Mouse (Mus musculus) stomach, embryonic 14.5 days (tissue): Measurements from ENCODE around the gene Gigyf1. TPM values are rescaled to one million over a fixed set of nuclear protein-coding genes. Genes with fewer than 3 reads are reported as not detected.

ENCODE experiments used
- ATAC-seq: fragments of 200-750 bp; cut with Nextera tagmentation; 2 replicates; pipeline ENCODE4 v1.8.0; 2017; ENCODE audit warnings: low read depth, moderate TSS enrichment; ENCODE audit not compliant: insufficient number of reproducible peaks, insufficient read depth, low FRiP score
- H3K27ac ChIP-seq: fragments of 300-500 bp; sonication (generic); 2 replicates; pipeline ENCODE4 v1.5.1; 2014; ENCODE audit warnings: mild to moderate bottlenecking, low read length, moderate library complexity, mixed read lengths
- H3K27me3 ChIP-seq: fragments of 300-500 bp; sonication (generic); 2 replicates; pipeline ENCODE4 v1.6.1; 2014; ENCODE audit warnings: low read length, control low read depth, mixed read lengths; ENCODE audit not compliant: control insufficient read depth, insufficient read depth
- H3K36me3 ChIP-seq: fragments of 300-500 bp; sonication (generic); 2 replicates; pipeline ENCODE4 v1.6.1; 2014; ENCODE audit warnings: mild to moderate bottlenecking, control low read depth, low read length, moderate library complexity, mixed read lengths; ENCODE audit not compliant: control insufficient read depth, insufficient read depth
- H3K4me1 ChIP-seq: fragments of 300-500 bp; sonication (generic); 2 replicates; pipeline ENCODE4 v1.6.1; 2014; ENCODE audit warnings: low read length, control low read depth, mixed read lengths; ENCODE audit not compliant: control insufficient read depth, insufficient read depth
- H3K4me2 ChIP-seq: fragments of 300-500 bp; sonication (generic); replicated peaks from 2 replicates; pipeline ENCODE4 v1.6.1; 2014; ENCODE audit warnings: low read depth, low read length, control low read depth
- H3K4me3 ChIP-seq: fragments of 300-500 bp; sonication (generic); 2 replicates; pipeline ENCODE4 v1.5.1; 2014; ENCODE audit warnings: low read depth, low read length, control low read depth
- H3K9ac ChIP-seq: fragments of 300-500 bp; sonication (generic); replicated peaks from 2 replicates; pipeline ENCODE4 v1.6.1; 2014; ENCODE audit warnings: low read depth, mild to moderate bottlenecking, control low read depth, low read length, moderate library complexity, mixed read lengths
- H3K9me3 ChIP-seq: fragments of 300-500 bp; sonication (generic); 2 replicates; pipeline ENCODE4 v1.6.1; 2016; ENCODE audit warnings: low read depth, low read length, control low read depth; ENCODE audit not compliant: control insufficient read depth
- WGBS: fragments of 180-500 bp; shearing (Covaris S2); extraction: QIAGEN DNeasy Blood & Tissue Kit; methylation state at CpG from one replicate; pipeline ENCODE4 v1.1.7; 2014; 5-methylcytosine and 5-hydroxymethylcytosine counted together
- polyA plus RNA-seq: library from polyadenylated mRNA; unstranded; fragments of >200 nt; fragmentation: Nextera tagmentation; extraction: Ambion mirVana; gene quantifications from 2 replicates; pipeline ENCODE4 v1.2.1, GENCODE M21; 2014

Gigyf1 gene
- polyA plus RNA-seq, 1 experiment from 2014 or later = 16.0 TPM

DNA sequence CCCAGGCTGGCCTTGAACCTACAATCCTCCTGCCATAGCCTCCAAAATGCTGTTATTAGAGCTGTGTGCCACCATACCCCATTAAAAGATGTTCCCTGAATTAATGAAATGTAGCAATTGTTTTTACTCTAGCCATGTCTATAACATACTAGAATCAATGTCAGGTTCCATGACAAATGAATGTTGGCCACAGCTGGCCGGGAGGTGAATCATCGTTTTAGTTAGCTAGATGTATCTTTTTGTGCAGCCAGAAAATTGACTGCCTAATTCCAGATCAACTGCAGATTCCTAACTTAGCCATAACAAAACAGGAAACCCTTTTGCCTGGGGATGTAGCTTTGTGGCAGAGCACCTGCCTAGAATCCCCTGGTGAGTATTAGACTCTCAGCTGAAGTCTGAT is 31.5 kb downstream of the Gigyf1 start:
- 65% methylated on average over 2 of the region's 2 CpGs for WGBS
- Histone ChIP-seq H3K27me3 (no peaks in the 10 kb centered on the region), H3K36me3 (no peaks in the 10 kb centered on the region), H3K9me3 (no peaks in the 10 kb centered on the region), H3K27ac (no peak overlapping the region), H3K4me3 (no peak overlapping the region), H3K9ac (no peak overlapping the region), H3K4me1 (no peaks in the 10 kb centered on the region), H3K4me2 (no peak overlapping the region)
- no peak for ATAC-seq

DNA sequence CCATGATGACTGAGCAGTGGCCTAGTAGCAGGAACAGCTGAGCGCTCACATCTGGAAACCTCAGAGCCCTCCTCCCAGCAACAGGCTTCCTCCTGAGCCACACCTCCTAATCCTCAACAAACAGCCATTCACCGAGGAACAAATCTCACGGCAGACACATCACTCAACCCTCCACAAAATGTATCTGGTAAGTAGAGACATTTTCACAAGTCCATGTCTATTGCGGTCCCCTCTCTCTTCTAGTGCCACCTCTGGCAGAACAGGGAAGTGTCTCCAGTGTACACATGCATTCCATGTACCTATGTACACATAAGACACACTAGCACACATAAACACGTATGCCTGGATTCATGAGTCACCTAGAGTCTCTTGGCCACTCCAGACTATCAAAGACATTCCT is 32.8 kb downstream of the Gigyf1 start:
- 69% methylated on average over 5 of the region's 5 CpGs for WGBS
- H3K9ac ChIP-seq = no peak overlapping the region
- no peak overlapping the region for H3K27ac ChIP-seq
- no peaks in the 10 kb centered on the region for H3K4me1 ChIP-seq
- H3K4me3 ChIP-seq = no peak overlapping the region
- no peaks in the 10 kb centered on the region for H3K27me3 ChIP-seq
- no peaks in the 10 kb centered on the region for H3K9me3 ChIP-seq
- ATAC-seq = no peak
- H3K36me3 ChIP-seq = no peaks in the 10 kb centered on the region
- no peak overlapping the region for H3K4me2 ChIP-seq

DNA sequence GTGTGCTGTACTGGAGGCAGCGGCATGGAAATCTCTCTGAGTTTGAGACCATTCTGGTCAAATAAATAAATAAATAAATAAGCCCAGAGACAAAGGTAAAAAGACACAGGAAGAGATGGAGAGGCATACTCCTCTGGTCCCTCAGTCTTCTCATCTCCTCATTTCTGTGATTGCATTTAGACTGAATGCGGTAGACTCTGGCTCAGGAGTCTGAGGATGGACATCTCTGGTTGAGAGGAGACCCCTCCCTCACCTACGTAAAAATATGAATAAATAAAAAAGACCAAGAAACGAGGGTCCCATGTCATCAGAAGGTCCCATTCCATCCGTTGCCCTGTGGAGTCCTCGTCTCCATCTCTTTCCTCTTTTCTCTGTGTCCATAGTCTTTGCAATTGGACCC is 34.7 kb downstream of the Gigyf1 start:
- Histone ChIP-seq H3K27me3 (no peaks in the 10 kb centered on the region), H3K9ac (no peak overlapping the region), H3K27ac (no peak overlapping the region), H3K4me1 (no peaks in the 10 kb centered on the region), H3K36me3 (no peaks in the 10 kb centered on the region), H3K4me3 (0 out of 2 replicates have a peak overlapping the region, but pooled peaks have one; percentile 15), H3K4me2 (peak overlapping the region; percentile 31), H3K9me3 (no peaks in the 10 kb centered on the region)
- ATAC-seq = peak; percentile 10; the same call in 1 of the 2 replicates
- WGBS = 24% methylated on average over 6 of the region's 6 CpGs

DNA sequence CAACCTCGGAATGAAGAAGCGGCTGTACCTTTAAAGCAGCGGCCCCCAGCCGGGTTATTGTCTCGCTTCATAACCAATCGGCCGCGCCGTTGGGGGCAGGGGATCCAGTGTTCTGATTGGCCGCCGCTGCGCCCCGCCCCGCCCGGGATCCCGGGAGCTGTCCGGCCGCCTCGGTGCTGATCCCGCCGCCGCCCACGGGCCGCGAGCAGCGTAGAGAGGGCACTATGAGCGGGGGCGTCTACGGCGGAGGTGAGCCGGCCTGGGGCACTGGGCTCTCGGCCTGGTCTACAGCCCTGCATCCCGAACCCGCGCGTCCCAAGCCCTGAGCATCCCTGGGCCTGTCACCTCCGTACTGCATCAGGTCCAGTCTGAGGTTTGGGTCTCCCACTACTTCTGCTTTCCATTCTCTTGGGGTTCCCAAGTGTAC is 35.1 kb downstream of the Gigyf1 start, which contains the start of gene Actl6b:
Actl6b (plus strand) TSS at position 107 of the 427 bp plus-strand sequence.
- Histone ChIP-seq H3K27me3 (no peaks in the 10 kb centered on the region), H3K4me2 (peak within 1 kb of the TSS; percentile 31), H3K4me3 (0 out of 2 replicates have a peak within 1 kb of the TSS, but pooled peaks have one; percentile 15), H3K36me3 (no peaks in the 10 kb centered on the region), H3K9ac (no peak within 1 kb of the TSS), H3K9me3 (no peaks in the 10 kb centered on the region), H3K27ac (no peak within 1 kb of the TSS), H3K4me1 (no peaks in the 10 kb centered on the region)
- WGBS = 1% methylated on average over 37 of the region's 37 CpGs
- peak; percentile 75 for ATAC-seq

DNA sequence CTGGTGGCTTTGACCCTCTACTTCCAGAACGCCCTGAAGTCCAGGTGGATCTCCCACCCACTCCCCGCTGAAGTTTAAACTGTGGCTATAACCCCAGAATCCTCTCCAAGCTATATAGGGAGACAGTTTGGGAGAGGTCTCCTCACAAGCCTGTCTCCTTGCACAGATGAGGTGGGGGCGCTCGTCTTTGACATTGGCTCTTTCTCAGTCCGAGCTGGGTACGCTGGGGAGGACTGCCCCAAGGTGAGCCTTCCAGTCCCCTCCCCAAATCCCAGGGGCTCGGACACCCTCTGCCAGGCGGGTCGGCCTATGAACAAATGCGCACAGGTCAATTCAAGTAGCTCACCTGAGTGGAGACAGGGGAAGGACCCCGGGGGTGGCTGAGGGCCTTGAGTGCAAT is 35.5 kb downstream of the Gigyf1 start:
- no peaks in the 10 kb centered on the region for H3K9me3 ChIP-seq
- H3K4me3 ChIP-seq = 0 out of 2 replicates have a peak overlapping the region, but pooled peaks have one; percentile 15
- H3K36me3 ChIP-seq = no peaks in the 10 kb centered on the region
- no peak for ATAC-seq
- H3K4me1 ChIP-seq = no peaks in the 10 kb centered on the region
- 41% methylated on average over 11 of the region's 11 CpGs for WGBS
- no peak overlapping the region for H3K4me2 ChIP-seq
- no peaks in the 10 kb centered on the region for H3K27me3 ChIP-seq
- no peak overlapping the region for H3K27ac ChIP-seq
- no peak overlapping the region for H3K9ac ChIP-seq

DNA sequence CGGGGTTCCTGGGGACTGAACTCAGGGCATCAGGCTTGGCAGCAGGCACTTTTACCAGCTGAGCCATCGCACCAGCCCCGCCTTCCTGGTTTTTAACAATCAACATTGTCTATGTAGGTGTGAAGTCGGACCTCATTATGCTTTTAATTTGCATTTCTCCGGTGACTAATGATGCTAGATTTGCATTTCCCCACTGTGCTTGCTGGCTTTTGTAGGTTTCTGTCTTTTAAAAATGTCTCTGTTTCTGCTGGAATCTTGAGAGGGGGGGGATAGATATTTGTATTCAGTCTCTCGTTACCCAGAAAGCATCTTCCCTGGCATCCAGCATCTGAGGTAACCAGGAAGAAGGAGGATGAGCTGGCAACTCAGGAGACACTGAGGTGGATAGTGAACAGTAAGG is 43.2 kb downstream of the Gigyf1 start:
- Histone ChIP-seq H3K4me3 (no peak overlapping the region), H3K4me1 (no peaks in the 10 kb centered on the region), H3K27me3 (no peaks in the 10 kb centered on the region)

DNA sequence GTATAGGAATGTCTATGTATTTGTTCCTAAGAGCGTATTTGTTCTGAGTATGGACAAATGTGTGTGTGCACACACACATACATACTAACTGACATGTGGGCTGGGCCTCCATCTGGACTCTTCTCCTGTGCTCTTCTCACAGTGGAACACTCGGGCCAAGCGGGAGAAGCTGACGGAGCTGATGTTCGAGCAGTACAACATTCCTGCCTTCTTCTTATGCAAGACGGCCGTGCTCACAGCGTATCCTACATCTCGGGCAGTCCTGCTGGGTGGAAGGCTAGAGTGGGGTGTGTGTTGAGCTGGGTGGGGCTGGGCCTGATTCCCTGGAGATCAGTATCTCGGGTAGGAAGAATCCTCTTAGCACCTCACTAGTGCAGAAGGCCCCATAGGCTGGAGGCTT is 44.6 kb downstream of the Gigyf1 start:
- Histone ChIP-seq H3K4me2 (no peak overlapping the region), H3K27ac (no peak overlapping the region), H3K9ac (no peak overlapping the region), H3K4me1 (no peaks in the 10 kb centered on the region), H3K27me3 (no peaks in the 10 kb centered on the region), H3K36me3 (no peaks in the 10 kb centered on the region), H3K9me3 (no peaks in the 10 kb centered on the region), H3K4me3 (no peak overlapping the region)
- no peak for ATAC-seq
- WGBS = 63% methylated on average over 10 of the region's 10 CpGs

More for the DNA sequence above, 43.2 kb downstream of the Gigyf1 start:
- Histone ChIP-seq H3K4me2 (no peak overlapping the region), H3K9me3 (no peaks in the 10 kb centered on the region), H3K36me3 (no peaks in the 10 kb centered on the region), H3K9ac (no peak overlapping the region), H3K27ac (no peak overlapping the region)
- no peak for ATAC-seq
- 61% methylated on average over 6 of the region's 6 CpGs for WGBS

DNA sequence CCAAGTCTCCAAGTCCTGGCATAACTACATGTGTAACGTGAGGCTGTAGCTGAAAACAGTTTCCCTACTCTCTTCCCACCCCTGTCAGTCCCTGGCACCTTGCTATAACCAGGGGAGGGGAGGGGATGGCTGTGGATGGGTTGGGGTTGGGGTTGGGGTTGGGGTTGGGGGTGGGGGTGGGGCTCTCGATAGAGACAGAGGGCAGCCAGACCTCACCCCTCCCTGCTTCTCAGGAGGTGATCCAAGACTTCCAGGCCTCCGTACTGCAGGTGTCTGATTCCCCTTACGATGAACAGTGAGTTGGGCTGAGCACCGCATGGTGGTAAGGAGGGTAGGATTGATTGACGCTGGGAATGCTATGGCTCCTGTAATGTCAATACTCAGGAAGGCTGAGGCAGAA is 47.4 kb downstream of the Gigyf1 start:
- Histone ChIP-seq H3K9ac (no peak overlapping the region), H3K27ac (no peak overlapping the region), H3K4me1 (no peaks in the 10 kb centered on the region), H3K9me3 (no peaks in the 10 kb centered on the region), H3K36me3 (no peaks in the 10 kb centered on the region), H3K4me3 (no peak overlapping the region), H3K27me3 (no peaks in the 10 kb centered on the region), H3K4me2 (no peak overlapping the region)
- WGBS = 66% methylated on average over 6 of the region's 6 CpGs
- no peak for ATAC-seq

DNA sequence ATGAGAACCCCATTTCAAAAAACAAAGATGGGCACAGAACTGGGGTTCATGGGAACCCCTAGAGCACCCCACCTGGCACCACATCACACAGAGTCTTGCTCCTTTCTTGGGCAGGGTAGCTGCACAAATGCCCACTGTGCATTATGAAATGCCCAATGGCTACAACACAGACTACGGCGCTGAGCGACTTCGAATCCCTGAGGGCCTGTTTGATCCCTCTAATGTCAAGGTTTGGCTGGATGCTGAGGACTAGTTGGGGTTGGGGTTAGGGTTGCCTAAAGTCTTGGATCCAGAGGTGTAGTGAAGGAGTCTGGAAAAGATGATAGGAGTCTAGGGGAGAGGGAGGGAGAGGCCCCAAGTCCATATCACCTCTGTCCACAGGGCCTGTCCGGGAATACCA is 48.1 kb downstream of the Gigyf1 start:
- ATAC-seq = no peak
- Histone ChIP-seq H3K4me1 (no peaks in the 10 kb centered on the region), H3K4me3 (no peak overlapping the region), H3K9ac (no peak overlapping the region), H3K4me2 (no peak overlapping the region), H3K27ac (no peak overlapping the region), H3K36me3 (no peaks in the 10 kb centered on the region), H3K27me3 (no peaks in the 10 kb centered on the region), H3K9me3 (no peaks in the 10 kb centered on the region)
- 90% methylated on average over 5 of the region's 5 CpGs for WGBS
